Mouse (Mus musculus): Measurements from ENCODE around the gene Gm26558. TPM values are rescaled to one million over a fixed set of nuclear protein-coding genes. Genes with fewer than 3 reads are reported as not detected.

The Gm26558 gene
- total RNA-seq (2023; ENCODE audit: inconsistent age) = 0.83 TPM in 1 of 4 replicates, not detected in the others

DNA sequence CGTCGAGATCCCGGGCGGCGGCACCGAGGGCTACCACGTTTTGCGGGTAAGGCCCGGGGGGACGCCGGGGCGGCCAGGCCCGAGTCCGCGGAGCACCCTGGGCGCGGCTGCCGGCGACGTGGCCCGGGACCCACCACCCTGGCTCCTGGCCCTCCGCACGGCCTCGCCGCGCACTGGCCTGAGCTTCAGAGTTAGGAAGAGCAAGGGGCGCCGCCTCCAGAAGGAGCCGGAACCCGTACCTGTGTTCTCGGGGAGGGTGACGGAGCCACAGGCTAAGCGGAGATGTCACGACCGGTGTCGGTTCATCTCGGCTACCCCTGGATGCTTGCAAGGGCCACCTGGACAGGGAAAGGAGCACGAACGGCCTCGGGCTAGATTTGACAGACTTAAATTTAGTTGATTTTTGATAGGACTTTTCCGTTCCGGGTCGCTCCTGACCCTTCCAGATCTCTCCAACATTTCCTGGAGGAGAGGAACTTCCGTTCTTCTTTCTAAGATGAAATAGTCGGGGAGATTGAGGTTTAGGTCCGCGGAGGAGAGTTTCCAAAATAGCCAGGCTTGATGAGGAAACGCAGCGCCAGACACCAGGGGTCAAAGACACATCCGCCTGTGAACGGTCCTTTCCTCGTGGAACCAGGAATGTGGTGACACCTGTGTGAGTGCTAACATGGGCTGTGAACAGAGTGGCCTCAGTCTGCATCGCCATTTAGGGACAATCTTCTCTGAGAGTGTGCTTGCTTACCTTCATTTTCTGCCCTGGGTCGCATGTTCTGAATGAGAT lies at the start of gene Gm26558:
Gene Gm26558, minus strand, starts transcription at position 394 of the 781 bp plus-strand sequence.

GRCm38 (mm10) chr2:70660887-70661714 lies 807 bp downstream of the Gm26558 start, which contains the start of gene Gorasp2:
Gorasp2 (plus strand) TSS chr2:70661576.

Other genes with a start within 250 kb of the Gm26558 start
- gene Sp5, start 187.2 kb downstream of the Gm26558 start, total RNA-seq (2023; ENCODE audit: inconsistent age) = not detected in 4 replicates
- gene Erich2, start 153.3 kb downstream of the Gm26558 start, total RNA-seq (2023; ENCODE audit: inconsistent age) = 0.42 TPM in 1 of 4 replicates, not detected in the others
- 11.9 to 16.1 TPM (median 15.3 TPM) in 4 replicates for gene Gad1, start 109.0 kb downstream of the Gm26558 start, total RNA-seq (2023; ENCODE audit: inconsistent age)
- gene Gorasp2, start 532 bp downstream of the Gm26558 start, total RNA-seq (2023; ENCODE audit: inconsistent age) = 111 to 122 TPM (median 116 TPM) in 4 replicates
- gene Tlk1, start 163.6 kb upstream of the Gm26558 start, total RNA-seq (2023; ENCODE audit: inconsistent age) = 75.9 to 93.5 TPM (median 92.0 TPM) in 4 replicates